Mouse (Mus musculus) thymus, adult 2 months (tissue): ENCODE results near the gene Ckap4.

Experiments
- CTCF ChIP-seq: fragments of 200-500 bp; IDR thresholded peaks from 2 replicates; pipeline ENCODE4 v1.5.1; 2012; ENCODE audit warnings: mild to moderate bottlenecking, control low read depth, low read length, moderate library complexity, borderline replicate concordance; ENCODE audit not compliant: control insufficient read depth, poor library complexity, insufficient read depth; ENCODE audit errors: extremely low read depth
- POLR2A ChIP-seq: fragments of 200-500 bp; IDR thresholded peaks from 2 replicates; pipeline ENCODE4 v1.6.1; 2012; ENCODE audit warnings: mild to moderate bottlenecking, low read length, control low read depth, moderate library complexity; ENCODE audit not compliant: control insufficient read depth, poor library complexity, insufficient read depth; ENCODE audit errors: extremely low read depth

DNA sequence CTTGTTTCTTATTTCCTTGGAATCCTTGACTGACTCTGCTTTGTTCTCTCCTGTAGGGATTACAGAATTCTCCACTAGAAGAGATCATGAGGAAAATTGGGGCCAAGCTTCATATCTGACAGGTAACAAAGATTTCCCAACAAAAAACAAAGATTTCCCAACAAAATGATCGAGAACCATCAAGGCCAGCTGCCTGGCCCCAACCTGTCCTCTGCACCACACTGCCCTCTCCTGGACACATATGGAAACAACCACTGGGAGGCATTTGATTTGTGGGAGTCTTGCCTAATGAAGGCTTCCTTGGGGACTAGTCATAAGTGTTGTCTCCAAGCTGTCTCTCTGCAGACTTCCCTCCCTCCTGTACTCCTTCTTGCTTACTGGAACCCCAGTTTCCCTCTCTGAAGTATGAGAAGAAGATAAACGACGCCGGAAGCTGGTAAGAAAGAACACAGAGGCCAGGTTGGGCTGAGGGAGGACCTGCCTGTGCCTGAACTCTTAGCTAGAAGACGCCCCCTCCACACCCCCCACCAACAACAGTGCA is 19.8 kb downstream of the Ckap4 start:
- TF ChIP-seq POLR2A: no peak
- peak; percentile 58; the same call in 1 of the 2 replicates for TF ChIP-seq CTCF
